Mouse (Mus musculus) small intestine, adult 2 months (tissue): ENCODE measurements at regions not wholly inside any gene's neighbourhood (a gene's known extent, or its start where the extent isn't known, plus 50 kb on each side); places are given as distances from the start of the nearest gene placed in this dataset.

Source experiments
- CTCF ChIP-seq: fragments of 200-500 bp; IDR thresholded peaks from 2 replicates; pipeline ENCODE4 v1.5.1; 2012; ENCODE audit warnings: low read depth, mild to moderate bottlenecking, control low read depth, inconsistent platforms, low read length, moderate library complexity, mixed read lengths; ENCODE audit not compliant: insufficient replicate concordance, insufficient read length; ENCODE audit errors: extremely low read depth
- POLR2A ChIP-seq: fragments of 200-500 bp; IDR thresholded peaks from 2 replicates; pipeline ENCODE4 v1.6.1; 2012; ENCODE audit warnings: low read depth, mild to moderate bottlenecking, control low read depth, inconsistent platforms, low read length, moderate library complexity

DNA sequence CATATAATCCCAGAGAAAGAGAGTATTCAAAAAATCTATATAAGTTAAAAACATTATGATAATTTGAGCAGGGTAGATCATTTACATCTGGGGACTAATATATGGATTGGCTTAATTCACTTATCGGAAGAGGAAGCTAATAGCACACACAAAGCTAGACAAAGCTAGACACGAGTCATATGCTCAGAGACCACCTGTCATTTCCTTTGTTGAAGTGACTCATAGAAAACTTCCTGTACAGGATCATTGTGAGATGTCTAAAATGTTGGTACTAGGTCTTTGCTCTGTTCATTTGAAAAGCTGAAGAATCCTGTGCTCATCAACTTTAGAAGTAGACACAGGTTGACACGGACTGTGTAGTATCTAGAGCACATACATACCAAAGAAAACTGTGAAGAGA, 101.5 kb downstream of the Ndfip2 start:
- TF ChIP-seq CTCF (no peak), POLR2A (no peak)
